Mouse (Mus musculus): ENCODE results near the gene Speg. TPM values are rescaled to one million over a fixed set of nuclear protein-coding genes. Genes with fewer than 3 reads are reported as not detected.

Speg gene
- total RNA-seq, 1 experiment, result 31.2 TPM

- no peak overlapping the region for H3K4me3 ChIP-seq (ENCODE audit: insufficient read depth in 1 of 2, low read depth in 1 of 2, low read length in 2 of 2, poor library complexity in 1 of 2, severe bottlenecking in 1 of 2)
- no peak for TF ChIP-seq ZNF384 (IDR thresholded peaks at IDR 0.05; ENCODE audit: low read depth, low read length)
- no peak for TF ChIP-seq HCFC1 (IDR thresholded peaks at IDR 0.05; ENCODE audit: borderline replicate concordance, insufficient read depth, low read length)
- no peak for TF ChIP-seq ZC3H11A (IDR thresholded peaks at IDR 0.05; ENCODE audit: borderline replicate concordance, low read depth, low read length)
- no peak for TF ChIP-seq CHD2 (IDR thresholded peaks at IDR 0.05; ENCODE audit: low read depth, low read length)
- no peak for TF ChIP-seq MAFK (IDR thresholded peaks at IDR 0.05; ENCODE audit: insufficient read depth, low read depth, low read length)
Measured at GRCm38 (mm10) chr1:75448052-75448431, 72.9 kb downstream of the Speg start.

GRCm38 (mm10) chr1:75448937-75449336, 73.8 kb downstream of the Speg start:
- no peaks in the 10 kb centered on the region for H3K9me3 ChIP-seq (ENCODE audit: control insufficient read depth, insufficient read depth, low read depth, low read length)
- no peaks in the 10 kb centered on the region for H3K36me3 ChIP-seq (ENCODE audit: control insufficient read depth, insufficient read depth, low read length, poor library complexity, severe bottlenecking)
- no peak overlapping the region for H3K27ac ChIP-seq (ENCODE audit: insufficient read depth, low read depth, low read length, poor library complexity, severe bottlenecking)
- peaks cover 8 to 30% of the 10 kb centered on the region in 2 experiments; a peak in 3 of 4 replicates for H3K4me1 ChIP-seq (ENCODE audit: control insufficient read depth in 2 of 2, insufficient read depth in 2 of 2, low read length in 2 of 2, poor library complexity in 1 of 2)
- no peak overlapping the region for H3K4me3 ChIP-seq (ENCODE audit: insufficient read depth in 1 of 2, low read depth in 1 of 2, low read length in 2 of 2, poor library complexity in 1 of 2, severe bottlenecking in 1 of 2)
- DNase-seq (ENCODE audit: low read depth, low spot score), result no peak
- in situ Hi-C loops (cut with MboI; ENCODE audit: low sequenced_read_pairs in 2 of 2, unreplicated experiment in 2 of 2), result no loop called here
- TF ChIP-seq HCFC1 (IDR thresholded peaks at IDR 0.05; ENCODE audit: borderline replicate concordance, insufficient read depth, low read length), result no peak
- no peak for TF ChIP-seq CHD2 (IDR thresholded peaks at IDR 0.05; ENCODE audit: low read depth, low read length)
- no peak for TF ChIP-seq ZNF384 (IDR thresholded peaks at IDR 0.05; ENCODE audit: low read depth, low read length)
- no peak for TF ChIP-seq MAFK (IDR thresholded peaks at IDR 0.05; ENCODE audit: insufficient read depth, low read depth, low read length)
- no peak for TF ChIP-seq ZC3H11A (IDR thresholded peaks at IDR 0.05; ENCODE audit: borderline replicate concordance, low read depth, low read length)
- H3K9ac ChIP-seq (ENCODE audit: insufficient read depth, low read depth, low read length, poor library complexity, severe bottlenecking), result no peak overlapping the region

More at GRCm38 (mm10) chr1:75448052-75448431, 72.9 kb downstream of the Speg start:
- H3K27ac ChIP-seq (ENCODE audit: insufficient read depth, low read depth, low read length, poor library complexity, severe bottlenecking), result no peak overlapping the region
- no peaks in the 10 kb centered on the region for H3K9me3 ChIP-seq (ENCODE audit: control insufficient read depth, insufficient read depth, low read depth, low read length)
- no peaks in the 10 kb centered on the region for H3K36me3 ChIP-seq (ENCODE audit: control insufficient read depth, insufficient read depth, low read length, poor library complexity, severe bottlenecking)
- H3K4me1 ChIP-seq (ENCODE audit: control insufficient read depth in 2 of 2, insufficient read depth in 2 of 2, low read length in 2 of 2, poor library complexity in 1 of 2), result peaks cover 8 to 35% of the 10 kb centered on the region in 2 experiments; a peak in 3 of 4 replicates
- in situ Hi-C loops (cut with MboI; ENCODE audit: low sequenced_read_pairs in 2 of 2, unreplicated experiment in 2 of 2), result no loop called here
- no peak overlapping the region for H3K9ac ChIP-seq (ENCODE audit: insufficient read depth, low read depth, low read length, poor library complexity, severe bottlenecking)
- DNase-seq (ENCODE audit: low read depth, low spot score), result no peak

GRCm38 (mm10) chr1:75449377-75450135, 74.5 kb downstream of the Speg start:
- Histone ChIP-seq H3K9me3 (ENCODE audit: control insufficient read depth, insufficient read depth, low read depth, low read length) (no peaks in the 10 kb centered on the region), H3K4me1 (ENCODE audit: control insufficient read depth in 2 of 2, insufficient read depth in 2 of 2, low read length in 2 of 2, poor library complexity in 1 of 2) (peaks cover 7 to 26% of the 10 kb centered on the region in 2 experiments; a peak in 3 of 4 replicates), H3K9ac (ENCODE audit: insufficient read depth, low read depth, low read length, poor library complexity, severe bottlenecking) (no peak overlapping the region), H3K4me3 (ENCODE audit: insufficient read depth in 1 of 2, low read depth in 1 of 2, low read length in 2 of 2, poor library complexity in 1 of 2, severe bottlenecking in 1 of 2) (no peak overlapping the region; a peak in 1 of 4 replicates), H3K27ac (ENCODE audit: insufficient read depth, low read depth, low read length, poor library complexity, severe bottlenecking) (no peak overlapping the region), H3K36me3 (ENCODE audit: control insufficient read depth, insufficient read depth, low read length, poor library complexity, severe bottlenecking) (no peaks in the 10 kb centered on the region)
- no peak for DNase-seq (ENCODE audit: low read depth, low spot score)
- no peak for TF ChIP-seq HCFC1 (IDR thresholded peaks at IDR 0.05; ENCODE audit: borderline replicate concordance, insufficient read depth, low read length)
- no peak for TF ChIP-seq CHD2 (IDR thresholded peaks at IDR 0.05; ENCODE audit: low read depth, low read length)
- TF ChIP-seq ZNF384 (IDR thresholded peaks at IDR 0.05; ENCODE audit: low read depth, low read length), result no peak
- TF ChIP-seq ZC3H11A (IDR thresholded peaks at IDR 0.05; ENCODE audit: borderline replicate concordance, low read depth, low read length), result no peak
- TF ChIP-seq MAFK (IDR thresholded peaks at IDR 0.05; ENCODE audit: insufficient read depth, low read depth, low read length), result no peak
- in situ Hi-C loops (cut with MboI; ENCODE audit: low sequenced_read_pairs in 2 of 2, unreplicated experiment in 2 of 2), result no loop called here

GRCm38 (mm10) chr1:75450314-75451005, 75.4 kb downstream of the Speg start, which contains the start of gene Asic4:
Gene Asic4 (plus strand): TSS chr1:75450436.
- Histone ChIP-seq H3K9ac (ENCODE audit: insufficient read depth, low read depth, low read length, poor library complexity, severe bottlenecking) (no peak within 1 kb of the TSS), H3K36me3 (ENCODE audit: control insufficient read depth, insufficient read depth, low read length, poor library complexity, severe bottlenecking) (no peaks in the 10 kb centered on the region), H3K4me1 (ENCODE audit: control insufficient read depth in 2 of 2, insufficient read depth in 2 of 2, low read length in 2 of 2, poor library complexity in 1 of 2) (peaks cover 6 to 21% of the 10 kb centered on the region in 2 experiments; a peak in 3 of 4 replicates), H3K27ac (ENCODE audit: insufficient read depth, low read depth, low read length, poor library complexity, severe bottlenecking) (no peak within 1 kb of the TSS), H3K9me3 (ENCODE audit: control insufficient read depth, insufficient read depth, low read depth, low read length) (no peaks in the 10 kb centered on the region), H3K4me3 (ENCODE audit: insufficient read depth in 1 of 2, low read depth in 1 of 2, low read length in 2 of 2, poor library complexity in 1 of 2, severe bottlenecking in 1 of 2) (peak within 1 kb of the TSS; percentile 13 to 43; a peak in 2 of 4 replicates)
- TF ChIP-seq CHD2 (IDR thresholded peaks at IDR 0.05; ENCODE audit: low read depth, low read length) (no peak), HCFC1 (IDR thresholded peaks at IDR 0.05; ENCODE audit: borderline replicate concordance, insufficient read depth, low read length) (no peak), ZC3H11A (IDR thresholded peaks at IDR 0.05; ENCODE audit: borderline replicate concordance, low read depth, low read length) (no peak), ZNF384 (IDR thresholded peaks at IDR 0.05; ENCODE audit: low read depth, low read length) (no peak), MAFK (IDR thresholded peaks at IDR 0.05; ENCODE audit: insufficient read depth, low read depth, low read length) (no peak)
- in situ Hi-C loops (cut with MboI; ENCODE audit: low sequenced_read_pairs in 2 of 2, unreplicated experiment in 2 of 2), result no loop called here
- DNase-seq (ENCODE audit: low read depth, low spot score), result no peak

All from ES-E14 (cell line).